Mouse (Mus musculus): ENCODE measurements at regions not wholly inside any gene's neighbourhood (a gene's known extent, or its start where the extent isn't known, plus 50 kb on each side); places are given as distances from the start of the nearest gene placed in this dataset. TPM values are rescaled to one million over a fixed set of nuclear protein-coding genes. Genes with fewer than 3 reads are reported as not detected.
A peak's percentile ranks its signal among the peaks of the same experiment; 100 is the strongest.

DNA sequence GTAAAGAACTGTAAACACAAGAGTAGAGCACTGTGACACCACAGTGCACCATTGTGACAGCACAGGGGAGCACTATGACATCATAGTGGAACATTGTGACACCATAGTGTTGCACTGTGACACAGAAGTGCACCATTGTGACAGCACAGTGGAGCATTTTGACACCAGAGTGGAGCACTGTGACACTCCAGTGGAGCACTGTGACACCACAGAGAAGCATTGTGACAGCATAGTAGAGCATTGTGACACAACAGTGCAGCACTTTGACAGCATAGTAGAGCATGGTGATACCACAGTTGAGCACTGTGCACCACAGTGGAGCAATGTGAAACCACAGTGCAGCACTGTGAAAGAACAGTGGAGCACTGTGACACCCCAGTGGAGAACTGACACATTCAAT, 2750.4 kb upstream of the Gm8797 start:
- no peak overlapping the region for H3K4me3 ChIP-seq
- H3K27me3 ChIP-seq = no peaks in the 10 kb centered on the region

DNA sequence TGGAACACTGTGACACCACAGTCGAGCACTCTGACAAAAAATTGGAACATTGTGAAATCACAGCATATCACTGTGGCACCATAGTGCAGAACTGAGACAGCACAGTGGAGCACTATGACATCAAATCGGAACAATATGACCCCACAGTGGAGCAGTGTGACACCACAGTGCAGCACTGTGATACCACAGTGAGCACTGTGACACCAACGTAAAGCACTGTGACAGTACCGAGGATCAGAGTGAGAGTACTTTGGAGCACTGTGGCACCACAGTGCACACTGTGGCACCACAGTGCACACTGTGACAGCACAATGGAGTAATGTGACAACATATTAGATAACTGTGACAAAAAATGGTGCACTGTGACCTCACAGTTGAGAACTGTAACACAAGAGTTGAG, 2749.4 kb upstream of the Gm8797 start:
- Histone ChIP-seq H3K4me2 (no peak overlapping the region), H3K9me3 (peaks cover 22% of the 10 kb centered on the region), H3K9ac (no peak overlapping the region), H3K4me1 (no peaks in the 10 kb centered on the region), H3K36me3 (no peaks in the 10 kb centered on the region), H3K27me3 (no peaks in the 10 kb centered on the region), H3K27ac (no peak overlapping the region), H3K4me3 (no peak overlapping the region)
- WGBS = 70% methylated on average over 4 of the region's 4 CpGs
- ATAC-seq (ENCODE audit: insufficient number of reproducible peaks, low FRiP score, low TSS enrichment, low read depth) = no peak

More for the DNA sequence above, 2750.4 kb upstream of the Gm8797 start:
- H3K4me1 ChIP-seq = no peaks in the 10 kb centered on the region
- H3K27ac ChIP-seq = no peak overlapping the region
- peaks cover 14% of the 10 kb centered on the region for H3K9me3 ChIP-seq
- no peak overlapping the region for H3K9ac ChIP-seq
- no peak for ATAC-seq (ENCODE audit: insufficient number of reproducible peaks, low FRiP score, low TSS enrichment, low read depth)
- no peak overlapping the region for H3K4me2 ChIP-seq
- H3K36me3 ChIP-seq = no peaks in the 10 kb centered on the region

DNA sequence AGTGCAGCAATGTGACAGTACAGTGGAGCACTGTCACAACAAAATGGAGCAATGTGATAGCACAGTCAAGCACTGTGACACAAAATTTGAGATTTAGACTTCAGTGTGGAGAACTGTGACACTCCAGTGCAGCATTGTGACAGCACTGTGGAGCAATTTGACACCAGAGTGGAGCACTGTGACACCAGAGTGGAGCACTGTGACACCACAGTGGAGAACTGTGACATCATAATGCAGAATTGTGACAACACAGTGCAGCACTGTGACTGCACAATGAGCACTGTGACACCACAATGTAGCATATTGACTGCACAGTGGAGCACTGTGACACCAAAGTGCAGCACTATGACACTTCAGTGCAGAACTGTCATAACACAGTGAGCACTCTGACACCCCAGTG, 2749.0 kb upstream of the Gm8797 start:
- H3K9me3 ChIP-seq = peaks cover 25% of the 10 kb centered on the region
- no peak overlapping the region for H3K4me3 ChIP-seq
- peak; percentile 72 for ATAC-seq (ENCODE audit: insufficient number of reproducible peaks, low FRiP score, low TSS enrichment, low read depth)
- no peaks in the 10 kb centered on the region for H3K27me3 ChIP-seq
- H3K4me1 ChIP-seq = no peaks in the 10 kb centered on the region
- H3K9ac ChIP-seq = no peak overlapping the region
- no peak overlapping the region for H3K27ac ChIP-seq
- no peaks in the 10 kb centered on the region for H3K36me3 ChIP-seq
- no peak overlapping the region for H3K4me2 ChIP-seq

DNA sequence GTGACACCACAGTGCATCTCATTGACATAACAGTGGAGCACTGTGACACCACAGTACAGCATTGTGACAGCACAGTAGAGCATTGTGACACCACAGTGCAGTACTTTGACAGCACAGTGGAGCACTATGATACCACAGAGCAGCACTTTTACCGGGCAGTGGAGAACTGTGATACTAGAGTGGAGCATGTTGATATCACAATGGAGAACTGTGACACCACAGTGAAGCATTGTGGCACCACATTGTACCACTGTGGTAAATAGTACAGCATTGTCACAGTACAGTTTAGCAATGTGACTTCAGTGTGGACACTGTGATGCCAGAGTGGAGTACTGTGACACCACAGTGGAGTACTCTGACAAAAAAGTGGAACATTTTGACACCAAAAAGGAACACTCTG, 2747.2 kb upstream of the Gm8797 start:
- 94% methylated on average over 1 of the region's 1 CpGs for WGBS
- no peak for ATAC-seq (ENCODE audit: insufficient number of reproducible peaks, low FRiP score, low TSS enrichment, low read depth)
- Histone ChIP-seq H3K36me3 (no peaks in the 10 kb centered on the region), H3K4me1 (no peaks in the 10 kb centered on the region), H3K9ac (no peak overlapping the region), H3K4me3 (no peak overlapping the region), H3K9me3 (peaks cover 34% of the 10 kb centered on the region), H3K4me2 (no peak overlapping the region), H3K27me3 (no peaks in the 10 kb centered on the region), H3K27ac (no peak overlapping the region)

DNA sequence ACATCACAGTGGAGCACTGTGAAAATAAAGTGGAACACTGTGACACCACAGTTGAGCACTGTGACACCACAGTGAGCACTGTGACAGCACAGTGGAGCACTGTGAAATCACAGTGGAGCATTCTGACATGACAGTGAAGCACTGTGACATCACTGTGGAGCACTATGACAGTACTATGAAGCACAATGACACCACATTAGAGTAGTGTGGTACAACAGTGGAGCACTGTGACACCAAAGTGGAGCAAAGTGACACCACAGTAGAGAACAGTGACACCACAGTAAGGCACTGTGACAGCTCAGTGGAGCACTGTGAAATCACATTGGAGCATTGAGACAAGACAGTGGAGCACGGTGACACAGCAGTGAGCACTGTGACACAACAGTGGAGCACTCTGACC, 2739.5 kb upstream of the Gm8797 start:
- no peak overlapping the region for H3K27ac ChIP-seq
- 65% methylated on average over 1 of the region's 1 CpGs for WGBS

DNA sequence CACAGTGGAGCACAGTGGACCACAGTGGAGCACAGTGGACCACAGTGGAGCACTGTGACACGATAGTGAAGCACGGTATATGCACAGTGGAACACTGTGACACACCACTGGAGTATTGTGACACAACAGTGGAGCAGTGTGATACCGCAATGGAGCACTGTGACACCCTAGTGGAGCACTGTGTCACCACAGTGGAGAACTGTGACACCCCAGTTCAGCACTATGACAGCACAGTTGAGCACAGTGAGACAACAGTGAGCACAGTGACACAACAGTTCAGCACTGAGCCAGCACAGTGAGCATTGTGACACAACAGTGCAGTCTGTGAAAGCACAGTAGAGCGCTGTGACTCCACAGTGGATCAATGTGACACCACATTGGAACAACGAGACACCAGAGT, 2737.7 kb upstream of the Gm8797 start:
- Histone ChIP-seq H3K4me2 (no peak overlapping the region), H3K36me3 (no peaks in the 10 kb centered on the region), H3K4me3 (no peak overlapping the region), H3K27ac (no peak overlapping the region), H3K4me1 (no peaks in the 10 kb centered on the region), H3K9me3 (peaks cover 55% of the 10 kb centered on the region), H3K9ac (no peak overlapping the region), H3K27me3 (no peaks in the 10 kb centered on the region)
- no peak for ATAC-seq (ENCODE audit: insufficient number of reproducible peaks, low FRiP score, low TSS enrichment, low read depth)
- 85% methylated on average over 5 of the region's 5 CpGs for WGBS

More for the DNA sequence above, 2739.5 kb upstream of the Gm8797 start:
- H3K9ac ChIP-seq = no peak overlapping the region
- H3K4me3 ChIP-seq = no peak overlapping the region
- H3K36me3 ChIP-seq = no peaks in the 10 kb centered on the region
- no peaks in the 10 kb centered on the region for H3K27me3 ChIP-seq
- ATAC-seq (ENCODE audit: insufficient number of reproducible peaks, low FRiP score, low TSS enrichment, low read depth) = no peak
- peaks cover 62% of the 10 kb centered on the region for H3K9me3 ChIP-seq
- H3K4me1 ChIP-seq = no peaks in the 10 kb centered on the region
- H3K4me2 ChIP-seq = no peak overlapping the region

DNA sequence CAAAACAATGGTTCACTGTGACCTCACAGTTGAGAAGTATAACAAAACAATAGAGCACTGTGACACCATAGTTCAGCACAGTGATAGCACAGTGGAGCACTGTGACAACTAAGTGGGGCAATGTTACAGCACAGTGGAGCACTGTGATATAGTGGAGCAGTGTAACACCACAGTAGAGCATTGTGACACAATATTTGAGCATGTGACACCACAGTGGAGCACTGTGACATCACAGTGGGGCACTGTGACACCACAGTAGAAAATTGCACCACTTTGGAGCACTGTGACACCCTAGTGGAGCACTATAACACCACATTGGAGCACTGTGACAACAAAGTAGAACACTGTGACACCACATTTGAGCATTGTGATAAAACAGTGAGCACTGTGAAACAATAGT, 2735.6 kb upstream of the Gm8797 start:
- peak; percentile 47; the same call in 1 of the 2 replicates for ATAC-seq (ENCODE audit: insufficient number of reproducible peaks, low FRiP score, low TSS enrichment, low read depth)
- Histone ChIP-seq H3K27me3 (no peaks in the 10 kb centered on the region), H3K4me2 (no peak overlapping the region), H3K4me3 (no peak overlapping the region), H3K4me1 (no peaks in the 10 kb centered on the region), H3K36me3 (no peaks in the 10 kb centered on the region), H3K9me3 (peaks cover 58% of the 10 kb centered on the region), H3K9ac (no peak overlapping the region), H3K27ac (no peak overlapping the region)

DNA sequence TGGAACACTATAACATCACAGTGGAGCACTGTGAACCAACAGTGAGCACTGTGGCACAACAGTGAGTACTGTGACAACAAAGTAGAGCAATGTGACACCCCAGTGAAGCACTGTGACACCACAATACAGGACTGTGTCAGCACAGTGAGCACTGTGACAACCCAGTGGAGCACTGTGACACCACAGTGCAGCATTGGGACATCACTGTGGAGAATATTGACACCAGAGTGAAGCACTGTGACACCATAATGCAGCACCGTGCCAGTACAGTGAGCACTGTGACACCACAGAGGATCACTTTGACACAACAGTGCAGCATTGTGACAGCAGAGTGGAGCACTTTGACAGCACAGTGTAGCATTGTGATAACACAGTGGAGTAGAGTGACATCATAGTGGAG, 2734.0 kb upstream of the Gm8797 start:
- Histone ChIP-seq H3K4me3 (no peak overlapping the region), H3K27me3 (no peaks in the 10 kb centered on the region), H3K9ac (no peak overlapping the region), H3K4me1 (no peaks in the 10 kb centered on the region), H3K36me3 (no peaks in the 10 kb centered on the region), H3K9me3 (peaks cover 54% of the 10 kb centered on the region), H3K4me2 (no peak overlapping the region), H3K27ac (no peak overlapping the region)
- ATAC-seq (ENCODE audit: insufficient number of reproducible peaks, low FRiP score, low TSS enrichment, low read depth) = no peak
- WGBS = 91% methylated on average over 1 of the region's 1 CpGs

DNA sequence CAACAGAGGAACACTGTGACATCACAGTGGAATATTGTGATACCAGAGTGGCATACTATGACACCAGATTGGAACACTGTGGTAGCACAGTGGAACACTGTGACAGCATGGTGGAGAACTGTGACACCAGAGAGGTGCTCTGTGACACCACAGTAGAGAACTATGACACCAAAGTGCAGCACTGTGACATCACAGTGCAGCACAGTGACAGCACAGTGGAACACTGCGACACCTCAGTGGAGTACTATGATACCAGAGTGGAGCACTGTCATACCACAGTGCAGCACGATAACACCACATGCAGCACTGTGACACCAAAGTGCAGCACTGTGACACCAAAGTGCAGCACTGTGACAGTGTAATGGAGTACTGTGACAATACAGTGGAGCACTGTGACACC, 2717.8 kb upstream of the Gm8797 start:
- H3K36me3 ChIP-seq = no peaks in the 10 kb centered on the region
- no peak overlapping the region for H3K4me2 ChIP-seq
- H3K9me3 ChIP-seq = peaks cover 41% of the 10 kb centered on the region
- ATAC-seq (ENCODE audit: insufficient number of reproducible peaks, low FRiP score, low TSS enrichment, low read depth) = no peak
- H3K4me3 ChIP-seq = no peak overlapping the region
- H3K27ac ChIP-seq = no peak overlapping the region
- H3K27me3 ChIP-seq = no peaks in the 10 kb centered on the region
- 85% methylated on average over 2 of the region's 2 CpGs for WGBS
- no peaks in the 10 kb centered on the region for H3K4me1 ChIP-seq
- no peak overlapping the region for H3K9ac ChIP-seq

Small RNAs in the stretch of these regions (microRNA-seq; reads per million reads assigned to microRNA genes)
- gene Gm27460 (not detected), gene Gm28002 (not detected)

Data from limb, embryonic 15.5 days (tissue).